10 mouse cellular contexts compared by ENCODE assay signal in genomic region chr7:47077451-47077850, GRCm38 (mm10). TPM values are rescaled to one million over a fixed set of nuclear protein-coding genes. Genes with fewer than 3 reads are reported as not detected.
A peak's percentile ranks its signal among the peaks of the same experiment; 100 is the strongest.
DNase-seq lines count a peak whose midpoint lies in the region; ATAC-seq and TF ChIP-seq lines count a peak whose summit lies in the region.
"Had no signal": no experiment of that assay in that cellular context is flagged by ENCODE, and none has a peak within 500 bp of the region (broad histone marks: within the 10 kb centered on the region; RNA-seq: fewer than 3 reads in every experiment).

No protein-coding gene starts in this region.

- peaks cover 45% of the 10 kb centered on the region for H3K36me3 ChIP-seq in neural tube, embryonic 15.5 days

- DNase-seq in gastrocnemius, adult 2 months: peak; percentile 48
- DNase-seq in gastrocnemius, adult 8-10 months (ENCODE audit: low spot score in 2 of 2): no peak
- peak; percentile 29 for DNase-seq in neural tube, embryonic 10.5 days (ENCODE audit: extremely low spot score, low spot score)
- peak; percentile 47 for DNase-seq in embryo, embryonic 10.5 days (ENCODE audit: low spot score)
- DNase-seq in retina, embryonic 14.5 days (ENCODE audit: low spot score): peak; percentile 58
- DNase-seq in adrenal gland, postnatal 4 days (ENCODE audit: low spot score in 2 of 2): no peak
- no peak for DNase-seq in heart, adult 11 months

- intact Hi-C loops in gastrocnemius, adult 2 months (cut with DNase I): no loop called here

- ATAC-seq in neural tube, embryonic 15.5 days (ENCODE audit: low FRiP score): no peak

- H3K9me3 ChIP-seq in neural tube, embryonic 15.5 days (replicated peaks): no peaks in the 10 kb centered on the region
- H3K9me3 ChIP-seq: hindbrain, embryonic 15.5 days had no signal

- peaks cover 9% of the 10 kb centered on the region for H3K4me1 ChIP-seq in neural tube, embryonic 15.5 days
- H3K4me1 ChIP-seq: hindbrain, embryonic 15.5 days had no signal

- 73% methylated on average over 8 of the region's 8 CpGs for WGBS in neural tube, embryonic 15.5 days

- H3K4me2 ChIP-seq in neural tube, embryonic 15.5 days: no peak overlapping the region
- H3K4me2 ChIP-seq: hindbrain, embryonic 15.5 days had no signal

- TF ChIP-seq CTCF in gastrocnemius, adult 2 months (IDR thresholded peaks at IDR 0.05): peak; percentile 39

- H3K9ac ChIP-seq in neural tube, embryonic 15.5 days (replicated peaks): no peak overlapping the region
- H3K9ac ChIP-seq: hindbrain, embryonic 15.5 days had no signal

- no peaks in the 10 kb centered on the region for H3K27me3 ChIP-seq in neural tube, embryonic 15.5 days (replicated peaks)
- H3K27me3 ChIP-seq: hindbrain, embryonic 15.5 days had no signal

- H3K4me3 ChIP-seq in gastrocnemius, adult 2 months: no peak overlapping the region
- no peak overlapping the region for H3K4me3 ChIP-seq in neural tube, embryonic 15.5 days (replicated peaks)
- H3K4me3 ChIP-seq: hindbrain, embryonic 15.5 days; myocyte had no signal

- no peak overlapping the region for H3K27ac ChIP-seq in gastrocnemius, adult 2 months
- no peak overlapping the region for H3K27ac ChIP-seq in neural tube, embryonic 15.5 days (replicated peaks)
- H3K27ac ChIP-seq: hindbrain, embryonic 15.5 days had no signal

RNA-seq across cellular contexts. Expression of gene Tmem86a, which starts 27.1 kb away (rescaled TPM):
- total RNA-seq in gastrocnemius, adult 2 months (2021): 1 to 10 TPM; 4.0 to 4.8 TPM
- total RNA-seq in gastrocnemius, adult 8-10 months (2022): 1 to 10 TPM; 4.1 to 7.5 (median 5.0) TPM
- 25.3 and 25.4 TPM in 2 replicates for polyA plus RNA-seq in neural tube, embryonic 15.5 days (2015; fragmentation: Nextera tagmentation; extraction: Ambion mirVana)
- 10 to 100 TPM; 35.2 to 42.8 TPM for total RNA-seq in adrenal gland, postnatal 4 days (2021)

RNA-seq across cellular contexts. Expression of gene Ptpn5, which starts 56.0 kb away (rescaled TPM):
- total RNA-seq in gastrocnemius, adult 2 months (2021): not detected
- total RNA-seq in gastrocnemius, adult 8-10 months (2022): not detected
- 163 and 187 TPM in 2 replicates for polyA plus RNA-seq in neural tube, embryonic 15.5 days (2015; fragmentation: Nextera tagmentation; extraction: Ambion mirVana)
- 1 to 10 TPM; 2.0 to 2.1 TPM for total RNA-seq in adrenal gland, postnatal 4 days (2021)

Comparison
In these comparisons a context has a peak if more than half of its experiments do, and no peak if none do; other contexts are left out.
1. DNase-seq: peak in gastrocnemius, adult 2 months (single experiment), neural tube, embryonic 10.5 days (single experiment), embryo, embryonic 10.5 days (single experiment) and retina, embryonic 14.5 days (single experiment); none in gastrocnemius, adult 8-10 months (0 of 2), adrenal gland, postnatal 4 days (0 of 2) and heart, adult 11 months (single experiment).
2. RNA of gene Tmem86a, which starts 27.1 kb away (total RNA-seq): 35.2 to 42.8 TPM in adrenal gland, postnatal 4 days; 4.1 to 7.5 TPM in gastrocnemius, adult 8-10 months and 4.0 to 4.8 TPM in gastrocnemius, adult 2 months; every median in the first group is over 4 times any median in the second.